Mouse (Mus musculus): ENCODE measurements around the gene Ano9. TPM values are rescaled to one million over a fixed set of nuclear protein-coding genes. Genes with fewer than 3 reads are reported as not detected.

Ano9 gene
- polyA plus RNA-seq, 1 experiment from 2014 or later, result 0.48 TPM

GRCm38 (mm10) chr7:141121051-141121531 is 3.5 kb upstream of the Ano9 start:
- Histone ChIP-seq H3K9ac (ENCODE audit: low read depth, low read length) (no peak overlapping the region), H3K27me3 (ENCODE audit: control insufficient read depth, insufficient read depth, low read length) (no peaks in the 10 kb centered on the region; the same call in 1 of the 2 replicates), H3K27ac (ENCODE audit: low read depth, low read length) (no peak overlapping the region), H3K4me2 (replicated peaks; ENCODE audit: low read depth, low read length) (no peak overlapping the region), H3K9me3 (ENCODE audit: control insufficient read depth, low read length) (no peaks in the 10 kb centered on the region), H3K36me3 (ENCODE audit: control insufficient read depth, insufficient read depth, low read length) (no peaks in the 10 kb centered on the region), H3K4me3 (ENCODE audit: low read depth, low read length) (no peak overlapping the region), H3K4me1 (replicated peaks; ENCODE audit: control insufficient read depth, insufficient read depth, low read length) (no peaks in the 10 kb centered on the region)
- no peak for ATAC-seq (ENCODE audit: low FRiP score)
- 79% methylated on average over 5 of the region's 5 CpGs for WGBS
- DNase-seq (ENCODE audit: low spot score), result no peak

GRCm38 (mm10) chr7:141120605-141121004 is 3.0 kb upstream of the Ano9 start:
- H3K4me1 ChIP-seq (replicated peaks; ENCODE audit: control insufficient read depth, insufficient read depth, low read length), result no peaks in the 10 kb centered on the region
- ATAC-seq (ENCODE audit: low FRiP score) (no peak), DNase-seq (ENCODE audit: low spot score) (no peak)
- no peak overlapping the region for H3K9ac ChIP-seq (ENCODE audit: low read depth, low read length)
- no peaks in the 10 kb centered on the region; the same call in 1 of the 2 replicates for H3K27me3 ChIP-seq (ENCODE audit: control insufficient read depth, insufficient read depth, low read length)
- 90% methylated on average over 3 of the region's 3 CpGs for WGBS
- no peak overlapping the region for H3K4me3 ChIP-seq (ENCODE audit: low read depth, low read length)
- H3K27ac ChIP-seq (ENCODE audit: low read depth, low read length), result no peak overlapping the region
- no peaks in the 10 kb centered on the region for H3K36me3 ChIP-seq (ENCODE audit: control insufficient read depth, insufficient read depth, low read length)
- H3K9me3 ChIP-seq (ENCODE audit: control insufficient read depth, low read length), result no peaks in the 10 kb centered on the region
- H3K4me2 ChIP-seq (replicated peaks; ENCODE audit: low read depth, low read length), result no peak overlapping the region

- Histone ChIP-seq H3K27me3 (ENCODE audit: control insufficient read depth, insufficient read depth, low read length) (no peaks in the 10 kb centered on the region; the same call in 1 of the 2 replicates), H3K36me3 (ENCODE audit: control insufficient read depth, insufficient read depth, low read length) (no peaks in the 10 kb centered on the region), H3K4me2 (replicated peaks; ENCODE audit: low read depth, low read length) (no peak overlapping the region), H3K4me3 (ENCODE audit: low read depth, low read length) (no peak overlapping the region), H3K27ac (ENCODE audit: low read depth, low read length) (no peak overlapping the region), H3K9ac (ENCODE audit: low read depth, low read length) (no peak overlapping the region), H3K9me3 (ENCODE audit: control insufficient read depth, low read length) (no peaks in the 10 kb centered on the region), H3K4me1 (replicated peaks; ENCODE audit: control insufficient read depth, insufficient read depth, low read length) (no peaks in the 10 kb centered on the region)
- DNase-seq (ENCODE audit: low spot score), result no peak
- WGBS, result 79% methylated on average over 3 of the region's 3 CpGs
- no peak for ATAC-seq (ENCODE audit: low FRiP score)
Measured at GRCm38 (mm10) chr7:141119487-141119886, 1.9 kb upstream of the Ano9 start.

DNA sequence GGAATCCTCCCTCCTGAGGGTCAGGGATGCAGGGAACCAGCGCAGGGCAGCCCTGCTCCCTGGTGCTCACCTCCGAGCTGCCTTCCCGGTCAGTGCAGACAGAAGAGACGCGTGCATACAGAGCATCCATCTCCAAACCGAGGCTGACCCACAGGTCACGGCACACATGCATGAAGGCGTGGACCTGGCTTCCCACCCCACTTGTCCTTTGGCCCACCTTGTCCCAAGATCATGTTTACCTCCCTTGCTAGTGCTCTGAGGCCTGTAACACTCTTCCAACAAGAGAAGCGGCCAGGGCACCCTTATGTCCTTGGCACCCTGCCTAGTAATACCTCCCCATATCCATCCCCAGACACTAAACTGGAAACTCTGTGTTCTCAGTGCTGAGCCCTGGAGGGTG is 1.7 kb downstream of the Ano9 start:
- H3K4me2 ChIP-seq (replicated peaks; ENCODE audit: low read depth, low read length), result no peak overlapping the region
- no peak for DNase-seq (ENCODE audit: low spot score)
- H3K36me3 ChIP-seq (ENCODE audit: control insufficient read depth, insufficient read depth, low read length), result no peaks in the 10 kb centered on the region
- H3K27me3 ChIP-seq (ENCODE audit: control insufficient read depth, insufficient read depth, low read length), result no peaks in the 10 kb centered on the region; the same call in 1 of the 2 replicates
- WGBS, result 84% methylated on average over 9 of the region's 9 CpGs
- H3K4me1 ChIP-seq (replicated peaks; ENCODE audit: control insufficient read depth, insufficient read depth, low read length), result no peaks in the 10 kb centered on the region
- H3K27ac ChIP-seq (ENCODE audit: low read depth, low read length), result no peak overlapping the region
- no peaks in the 10 kb centered on the region for H3K9me3 ChIP-seq (ENCODE audit: control insufficient read depth, low read length)
- H3K9ac ChIP-seq (ENCODE audit: low read depth, low read length), result no peak overlapping the region
- ATAC-seq (ENCODE audit: low FRiP score), result no peak
- H3K4me3 ChIP-seq (ENCODE audit: low read depth, low read length), result no peak overlapping the region

DNA sequence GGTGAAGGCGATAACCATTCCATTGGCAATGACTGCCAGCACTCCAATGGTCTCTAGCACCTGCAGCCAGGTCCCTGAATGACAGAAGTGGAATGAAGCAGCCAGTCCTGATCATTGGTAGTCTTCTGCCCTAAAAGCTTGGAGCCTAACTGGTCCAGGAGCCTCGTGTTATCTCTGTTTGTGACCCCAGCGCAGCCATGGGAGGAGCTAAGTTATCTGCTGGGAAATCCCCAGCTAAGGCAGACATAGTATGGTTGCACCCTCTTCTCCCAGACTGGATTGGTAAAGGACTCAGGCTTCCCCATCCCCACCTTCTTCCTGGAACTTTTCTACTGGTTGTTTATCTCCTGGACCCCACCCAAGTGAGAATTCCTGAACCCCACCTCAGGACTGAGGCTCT is 14.4 kb downstream of the Ano9 start:
- Histone ChIP-seq H3K4me1 (replicated peaks; ENCODE audit: control insufficient read depth, insufficient read depth, low read length) (0 out of 2 replicates have a peak, but pooled peaks cover 3% of the 10 kb centered on the region), H3K4me2 (replicated peaks; ENCODE audit: low read depth, low read length) (no peak overlapping the region), H3K4me3 (ENCODE audit: low read depth, low read length) (no peak overlapping the region), H3K9ac (ENCODE audit: low read depth, low read length) (no peak overlapping the region), H3K9me3 (ENCODE audit: control insufficient read depth, low read length) (no peaks in the 10 kb centered on the region), H3K27ac (ENCODE audit: low read depth, low read length) (no peak overlapping the region), H3K36me3 (ENCODE audit: control insufficient read depth, insufficient read depth, low read length) (no peaks in the 10 kb centered on the region), H3K27me3 (ENCODE audit: control insufficient read depth, insufficient read depth, low read length) (peaks cover 24% of the 10 kb centered on the region)
- WGBS, result 77% methylated on average over 3 of the region's 3 CpGs
- DNase-seq (ENCODE audit: low spot score), result no peak
- ATAC-seq (ENCODE audit: low FRiP score), result no peak

- peaks cover 27% of the 10 kb centered on the region for H3K27me3 ChIP-seq (ENCODE audit: control insufficient read depth, insufficient read depth, low read length)
- no peaks in the 10 kb centered on the region for H3K9me3 ChIP-seq (ENCODE audit: control insufficient read depth, low read length)
- DNase-seq (ENCODE audit: low spot score), result peak; percentile 53
- 0 out of 2 replicates have a peak within 1 kb of the TSS, but pooled peaks have one; percentile 15 for H3K9ac ChIP-seq (ENCODE audit: low read depth, low read length)
- peak within 1 kb of the TSS; percentile 53 for H3K4me2 ChIP-seq (replicated peaks; ENCODE audit: low read depth, low read length)
- ATAC-seq (ENCODE audit: low FRiP score), result no peak
- H3K27ac ChIP-seq (ENCODE audit: low read depth, low read length), result no peak within 1 kb of the TSS
- peak within 1 kb of the TSS; percentile 32 for H3K4me3 ChIP-seq (ENCODE audit: low read depth, low read length)
- H3K36me3 ChIP-seq (ENCODE audit: control insufficient read depth, insufficient read depth, low read length), result no peaks in the 10 kb centered on the region
- WGBS, result under 1% methylated on average over 56 of the region's 56 CpGs
- H3K4me1 ChIP-seq (replicated peaks; ENCODE audit: control insufficient read depth, insufficient read depth, low read length), result 0 out of 2 replicates have a peak, but pooled peaks cover 3% of the 10 kb centered on the region
Measured at GRCm38 (mm10) chr7:141099911-141100691, 17.5 kb downstream of the Ano9 start, which contains the start of gene Sigirr. TSS of gene Sigirr (minus strand) at chr7:141100572.

- Histone ChIP-seq H3K4me3 (ENCODE audit: low read depth, low read length) (no peak overlapping the region), H3K36me3 (ENCODE audit: control insufficient read depth, insufficient read depth, low read length) (no peaks in the 10 kb centered on the region), H3K4me2 (replicated peaks; ENCODE audit: low read depth, low read length) (no peak overlapping the region), H3K27me3 (ENCODE audit: control insufficient read depth, insufficient read depth, low read length) (peaks cover 30% of the 10 kb centered on the region), H3K9ac (ENCODE audit: low read depth, low read length) (no peak overlapping the region), H3K9me3 (ENCODE audit: control insufficient read depth, low read length) (no peaks in the 10 kb centered on the region), H3K4me1 (replicated peaks; ENCODE audit: control insufficient read depth, insufficient read depth, low read length) (peaks cover 3% of the 10 kb centered on the region; the same call in 1 of the 2 replicates), H3K27ac (ENCODE audit: low read depth, low read length) (no peak overlapping the region)
- ATAC-seq (ENCODE audit: low FRiP score), result no peak
- no peak for DNase-seq (ENCODE audit: low spot score)
- WGBS, result 87% methylated on average over 5 of the region's 5 CpGs
Measured at GRCm38 (mm10) chr7:141097177-141097576, 20.4 kb downstream of the Ano9 start.

DNA sequence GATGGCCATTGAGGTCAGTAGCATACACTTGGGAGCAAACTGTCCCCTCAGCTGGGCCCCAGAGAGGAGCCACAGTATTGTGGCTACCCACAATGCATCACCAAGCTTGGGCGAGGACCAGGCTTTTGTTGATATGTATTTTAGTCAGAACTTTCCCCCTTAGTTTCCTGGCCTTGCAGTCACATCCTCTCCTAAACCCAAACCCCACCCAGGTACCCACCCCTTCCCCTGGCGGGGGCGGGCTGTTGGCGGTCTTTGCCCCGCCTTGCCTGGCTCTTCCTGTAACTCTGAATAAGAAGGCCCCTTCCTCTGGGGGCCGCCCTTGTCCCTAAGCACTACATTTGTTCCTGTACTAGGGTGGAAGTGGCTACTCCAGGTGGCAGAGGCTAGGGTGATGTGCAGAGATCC is 21.0 kb downstream of the Ano9 start:
- Histone ChIP-seq H3K4me2 (replicated peaks; ENCODE audit: low read depth, low read length) (no peak overlapping the region), H3K4me1 (replicated peaks; ENCODE audit: control insufficient read depth, insufficient read depth, low read length) (peaks cover 5% of the 10 kb centered on the region), H3K9ac (ENCODE audit: low read depth, low read length) (no peak overlapping the region), H3K4me3 (ENCODE audit: low read depth, low read length) (no peak overlapping the region), H3K36me3 (ENCODE audit: control insufficient read depth, insufficient read depth, low read length) (no peaks in the 10 kb centered on the region), H3K27me3 (ENCODE audit: control insufficient read depth, insufficient read depth, low read length) (peaks cover 30% of the 10 kb centered on the region), H3K27ac (ENCODE audit: low read depth, low read length) (no peak overlapping the region), H3K9me3 (ENCODE audit: control insufficient read depth, low read length) (no peaks in the 10 kb centered on the region)
- no peak for DNase-seq (ENCODE audit: low spot score)
- ATAC-seq (ENCODE audit: low FRiP score), result no peak
- WGBS, result 46% methylated on average over 6 of the region's 6 CpGs

GRCm38 (mm10) chr7:141096021-141096420 is 21.6 kb downstream of the Ano9 start:
- ATAC-seq (ENCODE audit: low FRiP score), result no peak
- 83% methylated on average over 6 of the region's 6 CpGs for WGBS
- H3K9me3 ChIP-seq (ENCODE audit: control insufficient read depth, low read length), result no peaks in the 10 kb centered on the region
- peaks cover 24% of the 10 kb centered on the region for H3K27me3 ChIP-seq (ENCODE audit: control insufficient read depth, insufficient read depth, low read length)
- H3K9ac ChIP-seq (ENCODE audit: low read depth, low read length), result no peak overlapping the region
- H3K27ac ChIP-seq (ENCODE audit: low read depth, low read length), result no peak overlapping the region
- H3K4me3 ChIP-seq (ENCODE audit: low read depth, low read length), result no peak overlapping the region
- DNase-seq (ENCODE audit: low spot score), result no peak
- peaks cover 5% of the 10 kb centered on the region for H3K4me1 ChIP-seq (replicated peaks; ENCODE audit: control insufficient read depth, insufficient read depth, low read length)
- H3K36me3 ChIP-seq (ENCODE audit: control insufficient read depth, insufficient read depth, low read length), result no peaks in the 10 kb centered on the region
- no peak overlapping the region for H3K4me2 ChIP-seq (replicated peaks; ENCODE audit: low read depth, low read length)
